Mouse (Mus musculus) myocyte (in vitro differentiated cells): Measurements from ENCODE around the gene Limch1.

Source experiments
- MYOG ChIP-seq, 3 experiments: IDR thresholded peaks; one replicate each; pipeline ENCODE4 v1.6.1; 2011; ENCODE audit warnings: control low read depth in 2 of 3, low read depth in 2 of 3, mild to moderate bottlenecking in 2 of 3; ENCODE audit not compliant: insufficient read length in 2 of 3, control insufficient read depth in 1 of 3, insufficient read depth in 1 of 3
- POLR2A ChIP-seq: IDR thresholded peaks from one replicate; pipeline ENCODE4 v1.6.1; 2011; ENCODE audit warnings: low read depth, mild to moderate bottlenecking, control low read depth, moderate library complexity; ENCODE audit not compliant: insufficient read length
- TCF12 ChIP-seq: IDR thresholded peaks from one replicate; pipeline ENCODE4 v1.6.1; 2011; ENCODE audit warnings: mild to moderate bottlenecking, control low read depth; ENCODE audit not compliant: poor library complexity, insufficient read depth, severe bottlenecking
- USF1 ChIP-seq: IDR thresholded peaks from one replicate; pipeline ENCODE4 v1.6.1; 2011; ENCODE audit warnings: low read depth, mild to moderate bottlenecking, control low read depth, moderate library complexity

DNA sequence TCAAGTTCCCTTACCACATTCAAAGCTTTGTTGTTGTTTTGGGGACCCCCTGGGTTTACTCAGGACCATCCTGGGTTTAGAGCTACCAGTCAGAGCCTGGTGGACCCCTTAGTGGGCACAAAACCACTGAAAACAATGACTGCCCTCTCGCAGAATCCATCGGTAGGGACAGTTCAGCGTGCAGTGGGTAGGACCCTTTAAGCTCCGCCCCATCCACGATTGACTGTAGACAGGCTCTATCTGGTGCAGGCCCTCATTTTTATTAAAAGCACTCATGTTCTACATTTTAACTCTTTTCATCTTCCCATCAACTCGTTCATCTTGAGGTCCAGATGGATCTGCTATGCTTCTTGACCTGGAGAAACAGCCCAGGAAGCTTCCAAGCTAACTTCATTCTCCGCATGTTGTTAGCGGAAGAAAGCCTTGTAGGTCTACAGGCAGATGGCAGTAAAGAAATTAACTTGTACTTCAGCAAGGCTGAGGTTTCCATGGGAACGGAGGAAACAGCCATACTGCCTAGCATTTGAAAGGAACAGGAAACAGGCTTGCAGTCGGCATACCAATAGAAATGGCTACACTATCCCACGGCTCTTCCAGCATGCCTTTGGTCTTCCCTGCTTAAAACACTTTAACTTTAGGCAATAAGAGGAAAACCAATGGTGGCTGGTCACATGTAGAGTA lies 14.9 kb upstream of the Limch1 start:
- TF ChIP-seq USF1 (no peak), MYOG (IDR thresholded peaks at IDR 0.05; ENCODE audit: control insufficient read depth in 1 of 3, insufficient read depth in 1 of 3, insufficient read length in 2 of 3, low read depth in 2 of 3) (no peak), POLR2A (no peak), TCF12 (no peak)
